Mouse (Mus musculus) small intestine, adult 2 months (tissue): ENCODE measurements around the gene Tmem87b. TPM values are rescaled to one million over a fixed set of nuclear protein-coding genes. Genes with fewer than 3 reads are reported as not detected.

ENCODE experiments used
- H3K27ac ChIP-seq: fragments of 200-500 bp; 2 replicates; pipeline ENCODE4 v1.5.1; 2012; ENCODE audit warnings: low read depth, low read length, control low read depth, inconsistent platforms; ENCODE audit not compliant: insufficient read depth
- H3K27me3 ChIP-seq: fragments of 200-500 bp; 2 replicates; pipeline ENCODE4 v1.6.1; 2012; ENCODE audit warnings: mild to moderate bottlenecking, moderate library complexity, low read length, inconsistent platforms; ENCODE audit not compliant: control insufficient read depth, insufficient read depth
- H3K36me3 ChIP-seq: fragments of 200-500 bp; 2 replicates; pipeline ENCODE4 v1.6.1; 2012; ENCODE audit warnings: mild to moderate bottlenecking, low read length, control low read depth, inconsistent platforms; ENCODE audit not compliant: control insufficient read depth, insufficient read depth
- H3K4me1 ChIP-seq: fragments of 200-500 bp; 2 replicates; pipeline ENCODE4 v1.6.1; 2012; ENCODE audit warnings: low read length, inconsistent platforms, mixed read lengths; ENCODE audit not compliant: control insufficient read depth, insufficient read depth, insufficient read length
- H3K4me3 ChIP-seq: fragments of 200-500 bp; 2 replicates; pipeline ENCODE4 v1.5.1; 2012; ENCODE audit warnings: low read depth, mild to moderate bottlenecking, control low read depth, inconsistent platforms, low read length, moderate library complexity
- CTCF ChIP-seq: fragments of 200-500 bp; IDR thresholded peaks from 2 replicates; pipeline ENCODE4 v1.5.1; 2012; ENCODE audit warnings: low read depth, mild to moderate bottlenecking, control low read depth, inconsistent platforms, low read length, moderate library complexity, mixed read lengths; ENCODE audit not compliant: insufficient replicate concordance, insufficient read length; ENCODE audit errors: extremely low read depth
- POLR2A ChIP-seq: fragments of 200-500 bp; IDR thresholded peaks from 2 replicates; pipeline ENCODE4 v1.6.1; 2012; ENCODE audit warnings: low read depth, mild to moderate bottlenecking, control low read depth, inconsistent platforms, low read length, moderate library complexity
- WGBS: fragments of 180-500 bp; shearing (Covaris S2); methylation state at CpG from one replicate; pipeline ENCODE4 v1.1.7; 2018; 5-methylcytosine and 5-hydroxymethylcytosine counted together
- polyA plus RNA-seq: library from polyadenylated mRNA; depleted of rRNA; stranded (reverse); fragments of >200 nt; gene quantifications from 2 replicates; pipeline ENCODE4 v1.2.3, GENCODE M21; 2012

Tmem87b gene
- polyA plus RNA-seq, 1 experiment, result 12.3 TPM

DNA sequence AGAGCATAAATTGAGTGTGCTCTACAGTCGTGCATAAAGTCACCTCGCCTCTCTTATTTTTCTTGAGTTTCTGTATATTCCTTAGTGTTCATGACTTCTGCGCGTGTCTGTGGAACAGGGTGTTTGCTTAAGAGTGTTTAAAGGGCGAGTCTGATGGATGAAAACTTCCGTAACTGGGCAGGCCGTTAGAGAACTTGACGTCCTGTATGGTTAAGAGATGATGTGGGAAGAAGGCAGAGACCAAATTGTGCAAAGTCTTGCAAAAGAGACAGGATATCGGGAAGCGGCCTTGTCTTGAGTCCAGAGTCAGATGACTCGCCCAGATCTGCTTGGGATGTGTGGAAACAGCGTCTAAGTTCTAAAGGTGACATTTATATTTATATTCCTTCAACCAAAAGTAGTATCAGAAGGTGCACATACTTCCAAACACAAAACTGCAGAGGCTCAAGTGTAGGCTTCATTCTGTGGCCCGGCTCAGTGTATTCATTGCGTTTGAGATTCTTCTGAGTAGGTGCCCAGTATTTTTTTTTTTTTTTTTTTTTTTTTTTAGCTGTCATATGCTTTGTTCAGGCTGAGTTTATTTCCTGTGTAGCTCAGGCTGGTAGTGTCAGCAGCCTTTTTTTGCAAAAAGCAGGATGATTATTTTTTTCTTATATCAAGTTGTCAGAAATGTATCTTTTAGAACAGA is 1.2 kb downstream of the Tmem87b start:
- Histone ChIP-seq H3K27me3 (no peaks in the 10 kb centered on the region), H3K36me3 (peaks cover 6% of the 10 kb centered on the region), H3K27ac (peak overlapping the region; percentile 86), H3K4me1 (peaks cover 8% of the 10 kb centered on the region; the same call in 1 of the 2 replicates), H3K4me3 (peak overlapping the region; percentile 86)
- 4% methylated on average over 14 of the region's 14 CpGs for WGBS
- TF ChIP-seq CTCF, result no peak
- no peak for TF ChIP-seq POLR2A

DNA sequence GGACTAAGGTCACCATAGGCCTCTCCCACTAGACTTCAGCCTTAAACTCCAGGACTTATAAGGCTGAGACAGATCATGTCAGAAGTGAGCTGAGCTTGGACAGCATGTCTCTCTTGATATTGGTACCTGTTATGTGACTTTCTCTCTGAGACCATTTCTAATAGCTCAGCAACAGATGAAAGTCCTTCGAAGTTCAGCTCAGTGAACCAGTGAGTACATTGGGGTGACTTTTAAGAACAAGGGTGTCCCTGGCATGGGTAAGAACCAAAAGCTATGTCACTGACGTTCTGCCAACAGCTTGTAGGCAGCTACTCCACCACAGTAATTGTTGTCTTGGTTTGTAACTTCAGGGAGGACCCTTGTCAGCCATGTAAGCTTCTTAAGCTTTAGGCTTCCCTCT is 2.7 kb downstream of the Tmem87b start:
- 72% methylated on average over 2 of the region's 2 CpGs for WGBS

DNA sequence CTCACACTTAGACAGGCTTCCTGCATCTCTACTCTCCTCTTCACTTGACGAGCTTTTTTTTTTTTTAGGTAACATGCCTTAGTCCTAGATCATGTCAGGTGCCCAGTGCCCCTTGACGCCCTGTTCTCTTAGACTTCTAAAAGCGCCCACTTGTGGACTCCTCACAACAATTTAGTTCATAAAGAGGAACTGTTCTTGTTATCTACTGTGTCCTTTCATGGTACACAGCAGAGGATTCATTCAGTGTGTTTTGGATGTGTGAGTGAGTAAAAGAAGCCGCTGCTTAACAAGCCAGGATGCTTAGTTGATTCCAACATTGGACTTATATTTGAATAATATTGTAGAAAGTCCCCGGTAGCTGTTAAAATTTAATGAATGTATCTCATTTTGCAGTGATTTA is 6.0 kb downstream of the Tmem87b start:
- WGBS, result 96% methylated on average over 5 of the region's 5 CpGs
- TF ChIP-seq CTCF, result no peak
- no peak for TF ChIP-seq POLR2A

More for the DNA sequence above, 2.7 kb downstream of the Tmem87b start:
- TF ChIP-seq POLR2A (no peak), CTCF (no peak)
- Histone ChIP-seq H3K27ac (peak overlapping the region; percentile 5; the same call in 1 of the 2 replicates), H3K4me3 (no peak overlapping the region), H3K4me1 (peaks cover 6% of the 10 kb centered on the region; the same call in 1 of the 2 replicates), H3K27me3 (no peaks in the 10 kb centered on the region), H3K36me3 (peaks cover 16% of the 10 kb centered on the region)

DNA sequence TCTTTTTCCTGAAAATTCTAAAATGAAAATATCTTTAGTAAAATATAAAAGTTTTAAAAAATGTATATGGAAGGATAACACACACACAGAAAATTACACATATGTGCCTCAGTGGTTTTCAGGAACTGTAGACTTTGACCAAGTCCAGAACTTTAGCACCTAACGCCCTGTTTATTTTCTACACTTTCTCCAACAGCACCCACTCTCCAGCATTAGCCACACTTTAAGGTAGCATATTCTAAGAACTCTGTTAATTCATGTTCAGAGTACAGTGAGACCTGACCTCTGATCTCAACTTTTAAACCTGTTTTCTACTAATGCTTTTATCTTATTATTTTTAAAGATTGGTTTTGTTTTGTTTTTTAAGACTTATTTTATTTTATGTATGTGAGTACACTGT is 9.9 kb downstream of the Tmem87b start:
- Histone ChIP-seq H3K27ac (no peak overlapping the region), H3K27me3 (no peaks in the 10 kb centered on the region), H3K4me1 (peaks cover 3% of the 10 kb centered on the region; the same call in 1 of the 2 replicates), H3K4me3 (no peak overlapping the region), H3K36me3 (peaks cover 52% of the 10 kb centered on the region)
- WGBS, result 84% methylated on average over 1 of the region's 1 CpGs
- TF ChIP-seq CTCF (no peak), POLR2A (no peak)

More for the DNA sequence above, 6.0 kb downstream of the Tmem87b start:
- H3K4me3 ChIP-seq, result no peak overlapping the region
- H3K4me1 ChIP-seq, result peaks cover 6% of the 10 kb centered on the region; the same call in 1 of the 2 replicates
- H3K27me3 ChIP-seq, result no peaks in the 10 kb centered on the region
- peaks cover 28% of the 10 kb centered on the region for H3K36me3 ChIP-seq
- no peak overlapping the region for H3K27ac ChIP-seq

DNA sequence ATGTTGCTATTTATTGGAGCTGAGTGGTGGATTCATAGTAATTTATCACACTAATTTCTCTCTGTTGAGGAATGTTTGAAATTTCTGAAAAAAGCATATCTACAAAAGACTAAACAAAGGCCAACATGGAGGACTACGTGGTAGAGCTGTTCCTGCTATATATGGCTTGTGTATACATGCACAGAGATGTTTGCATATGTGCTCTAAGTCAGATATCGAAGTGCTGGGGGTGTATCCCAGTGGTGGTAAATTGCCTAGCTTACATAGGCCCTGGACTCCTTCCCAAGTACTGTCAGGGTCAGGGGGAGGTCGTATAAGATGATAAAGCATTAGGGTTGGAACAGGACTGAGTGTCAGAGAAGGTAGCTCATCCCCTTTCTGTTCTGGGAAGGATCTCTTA is 14.7 kb downstream of the Tmem87b start:
- Histone ChIP-seq H3K27me3 (no peaks in the 10 kb centered on the region), H3K4me3 (no peak overlapping the region), H3K36me3 (peaks cover 57% of the 10 kb centered on the region), H3K4me1 (peaks cover 8% of the 10 kb centered on the region; the same call in 1 of the 2 replicates), H3K27ac (peak overlapping the region; percentile 78)
- 42% methylated on average over 3 of the region's 3 CpGs for WGBS
- TF ChIP-seq POLR2A, result no peak
- TF ChIP-seq CTCF, result no peak

DNA sequence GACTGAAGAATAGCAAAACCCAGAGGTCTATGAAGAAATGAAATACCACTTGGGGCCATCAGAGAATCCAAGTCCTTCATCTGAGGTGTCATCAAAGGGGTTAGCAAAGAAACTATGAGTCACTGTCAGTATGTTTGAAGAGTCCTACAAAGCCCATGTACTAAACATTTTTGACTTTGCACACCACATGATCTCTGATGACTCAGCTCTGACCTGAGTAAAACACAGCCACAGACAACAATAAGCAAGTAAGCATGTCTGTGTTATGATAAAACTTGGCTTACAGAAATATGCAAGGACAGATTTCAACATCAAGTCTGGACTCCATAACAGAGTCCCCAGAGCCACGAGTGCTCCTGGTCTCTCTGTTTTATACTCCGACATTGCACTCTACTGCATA is 15.1 kb downstream of the Tmem87b start:
- H3K36me3 ChIP-seq, result peaks cover 59% of the 10 kb centered on the region
- peaks cover 8% of the 10 kb centered on the region; the same call in 1 of the 2 replicates for H3K4me1 ChIP-seq
- 68% methylated on average over 2 of the region's 2 CpGs for WGBS

DNA sequence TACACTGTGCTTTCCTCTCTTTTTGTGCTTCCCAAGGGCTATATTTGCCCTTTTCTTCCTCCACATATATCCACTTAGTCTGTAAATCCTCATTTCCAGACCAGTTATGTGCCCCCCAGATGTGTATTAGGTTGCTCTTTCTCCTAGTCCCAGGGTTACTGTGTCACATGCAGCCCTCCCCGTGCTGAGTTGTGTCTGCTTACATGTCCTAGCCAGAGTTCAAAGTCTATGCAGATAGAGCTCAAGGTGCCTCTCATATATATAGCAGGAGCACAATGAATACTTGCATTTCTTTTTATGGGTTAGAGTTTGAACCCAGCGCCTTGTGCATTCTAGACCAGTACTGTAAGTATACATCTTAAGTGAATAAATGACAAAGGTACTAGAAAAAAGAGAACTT is 15.5 kb downstream of the Tmem87b start:
- H3K27ac ChIP-seq, result peak overlapping the region; percentile 87
- no peak for TF ChIP-seq POLR2A
- TF ChIP-seq CTCF, result no peak
- H3K4me3 ChIP-seq, result no peak overlapping the region
- H3K36me3 ChIP-seq, result peaks cover 60% of the 10 kb centered on the region
- peaks cover 8% of the 10 kb centered on the region; the same call in 1 of the 2 replicates for H3K4me1 ChIP-seq
- WGBS, result 40% methylated on average over 2 of the region's 2 CpGs
- H3K27me3 ChIP-seq, result no peaks in the 10 kb centered on the region

More for the DNA sequence above, 15.1 kb downstream of the Tmem87b start:
- TF ChIP-seq POLR2A, result no peak
- TF ChIP-seq CTCF, result no peak
- Histone ChIP-seq H3K4me3 (no peak overlapping the region), H3K27me3 (no peaks in the 10 kb centered on the region), H3K27ac (peak overlapping the region; percentile 87)

DNA sequence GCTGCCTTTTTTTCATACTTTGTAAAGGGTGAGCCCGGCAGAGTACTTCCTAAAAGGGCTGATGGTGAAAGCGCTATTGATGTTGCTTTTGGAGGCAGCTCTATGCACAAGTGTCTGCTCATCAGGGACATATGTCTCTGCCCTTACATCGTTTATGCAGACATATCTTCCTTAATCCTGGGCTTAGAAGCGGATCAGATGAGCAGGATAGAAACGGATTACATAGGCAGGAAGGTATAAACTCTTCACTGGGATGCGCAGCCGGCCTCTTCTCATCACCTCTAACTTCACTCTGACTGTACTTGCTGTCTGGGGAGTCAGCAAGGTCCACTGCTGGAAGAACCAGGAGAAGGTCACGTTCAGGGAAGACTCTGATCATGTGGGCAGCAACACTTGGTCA is 19.6 kb downstream of the Tmem87b start:
- no peak for TF ChIP-seq POLR2A
- no peak for TF ChIP-seq CTCF
- 89% methylated on average over 8 of the region's 8 CpGs for WGBS
- no peak overlapping the region for H3K4me3 ChIP-seq
- H3K27me3 ChIP-seq, result no peaks in the 10 kb centered on the region
- H3K36me3 ChIP-seq, result peaks cover 51% of the 10 kb centered on the region
- H3K27ac ChIP-seq, result no peak overlapping the region
- peaks cover 8% of the 10 kb centered on the region; the same call in 1 of the 2 replicates for H3K4me1 ChIP-seq
